9 mouse cellular contexts compared by ENCODE assay signal in genomic region chr6:119489765-119490164, GRCm38 (mm10). TPM values are rescaled to one million over a fixed set of nuclear protein-coding genes. Genes with fewer than 3 reads are reported as not detected.
A peak's percentile ranks its signal among the peaks of the same experiment; 100 is the strongest.
DNase-seq lines count a peak whose midpoint lies in the region; ATAC-seq and TF ChIP-seq lines count a peak whose summit lies in the region.
"Had no signal": no experiment of that assay in that cellular context is flagged by ENCODE, and none has a peak within 500 bp of the region (broad histone marks: within the 10 kb centered on the region; RNA-seq: fewer than 3 reads in every experiment).

No protein-coding gene starts in this region.

- H3K36me3 ChIP-seq in heart, embryonic 12.5 days, result peaks cover under 1% of the 10 kb centered on the region; the same call in 1 of the 2 replicates
- no peaks in the 10 kb centered on the region; the same call in 1 of the 2 replicates for H3K36me3 ChIP-seq in forebrain, embryonic 16.5 days (ENCODE audit: control insufficient read depth, insufficient read depth)
- H3K36me3 ChIP-seq in limb, embryonic 13.5 days, result 0 out of 2 replicates have a peak, but pooled peaks cover under 1% of the 10 kb centered on the region
- H3K36me3 ChIP-seq in neural tube, embryonic 14.5 days (ENCODE audit: control insufficient read depth, insufficient read depth, low read length), result no peaks in the 10 kb centered on the region

- no peak for DNase-seq in heart, adult 9 months (ENCODE audit: low spot score in 2 of 2)
- peak; percentile 64 to 67 for DNase-seq in B cell, adult 2 months
- no peak for DNase-seq in left cerebral cortex, adult 8-10 months (ENCODE audit: low spot score in 2 of 2)

- H3K9me3 ChIP-seq in heart, embryonic 12.5 days (replicated peaks), result no peaks in the 10 kb centered on the region
- no peaks in the 10 kb centered on the region for H3K9me3 ChIP-seq in forebrain, embryonic 16.5 days (ENCODE audit: control insufficient read depth, low read length)
- H3K9me3 ChIP-seq in limb, embryonic 13.5 days, result no peaks in the 10 kb centered on the region
- H3K9me3 ChIP-seq in neural tube, embryonic 14.5 days (ENCODE audit: control insufficient read depth, low read length), result no peaks in the 10 kb centered on the region

- H3K27me3 ChIP-seq in heart, embryonic 12.5 days (replicated peaks), result no peaks in the 10 kb centered on the region
- no peaks in the 10 kb centered on the region for H3K27me3 ChIP-seq in forebrain, embryonic 16.5 days (replicated peaks; ENCODE audit: control insufficient read depth, insufficient read depth, low read length)
- no peaks in the 10 kb centered on the region for H3K27me3 ChIP-seq in limb, embryonic 13.5 days
- H3K27me3 ChIP-seq in neural tube, embryonic 14.5 days (ENCODE audit: control insufficient read depth, insufficient read depth, low read length), result no peaks in the 10 kb centered on the region

- no peak for TF ChIP-seq POLR2A in bone marrow macrophage, adult 2 months (IDR thresholded peaks at IDR 0.05; ENCODE audit: borderline replicate concordance, low read depth, low read length)

- WGBS in heart, embryonic 12.5 days, result 11% methylated on average over 5 of the region's 5 CpGs
- WGBS in forebrain, embryonic 16.5 days, result 5% methylated on average over 5 of the region's 5 CpGs
- WGBS in limb, embryonic 13.5 days, result 10% methylated on average over 5 of the region's 5 CpGs
- 11% methylated on average over 5 of the region's 5 CpGs for WGBS in neural tube, embryonic 14.5 days

- peak; percentile 97 for TF ChIP-seq CTCF in bone marrow macrophage, adult 2 months (IDR thresholded peaks at IDR 0.05; ENCODE audit: low read depth, low read length)

- H3K9ac ChIP-seq in heart, embryonic 12.5 days, result no peak overlapping the region
- H3K9ac ChIP-seq in forebrain, embryonic 16.5 days (replicated peaks; ENCODE audit: low read depth, low read length), result no peak overlapping the region
- no peak overlapping the region for H3K9ac ChIP-seq in limb, embryonic 13.5 days
- H3K9ac ChIP-seq in neural tube, embryonic 14.5 days (replicated peaks; ENCODE audit: low read depth, low read length), result no peak overlapping the region

- peaks cover 23% of the 10 kb centered on the region for H3K4me1 ChIP-seq in heart, embryonic 12.5 days (replicated peaks)
- peaks cover 22% of the 10 kb centered on the region for H3K4me1 ChIP-seq in bone marrow macrophage, adult 2 months (ENCODE audit: control insufficient read depth, insufficient read depth, low read length)
- peaks cover 25% of the 10 kb centered on the region for H3K4me1 ChIP-seq in forebrain, embryonic 16.5 days (replicated peaks; ENCODE audit: control insufficient read depth, insufficient read depth, low read length)
- peaks cover 29% of the 10 kb centered on the region for H3K4me1 ChIP-seq in limb, embryonic 13.5 days
- peaks cover 4% of the 10 kb centered on the region; the same call in 1 of the 2 replicates for H3K4me1 ChIP-seq in neural tube, embryonic 14.5 days (ENCODE audit: control insufficient read depth, insufficient read depth, low read length)

- no peak overlapping the region for H3K27ac ChIP-seq in heart, embryonic 12.5 days (ENCODE audit: poor library complexity, severe bottlenecking)
- no peak overlapping the region for H3K27ac ChIP-seq in bone marrow macrophage, adult 2 months (ENCODE audit: insufficient read depth, low read depth, low read length)
- H3K27ac ChIP-seq in forebrain, embryonic 16.5 days (ENCODE audit: low read length), result no peak overlapping the region
- H3K27ac ChIP-seq in limb, embryonic 13.5 days, result no peak overlapping the region
- H3K27ac ChIP-seq in neural tube, embryonic 14.5 days (ENCODE audit: low read depth, low read length), result no peak overlapping the region
- H3K27ac ChIP-seq: macrophage had no signal

- no peak overlapping the region for H3K4me3 ChIP-seq in heart, embryonic 12.5 days
- H3K4me3 ChIP-seq in bone marrow macrophage, adult 2 months (ENCODE audit: insufficient read depth, low read length), result no peak overlapping the region
- no peak overlapping the region for H3K4me3 ChIP-seq in forebrain, embryonic 16.5 days (replicated peaks; ENCODE audit: low read length)
- no peak overlapping the region for H3K4me3 ChIP-seq in limb, embryonic 13.5 days
- H3K4me3 ChIP-seq in neural tube, embryonic 14.5 days (ENCODE audit: low read depth, low read length), result no peak overlapping the region

- peak overlapping the region; percentile 25; the same call in 1 of the 2 replicates for H3K4me2 ChIP-seq in heart, embryonic 12.5 days
- peak overlapping the region; percentile 4; the same call in 1 of the 2 replicates for H3K4me2 ChIP-seq in forebrain, embryonic 16.5 days (ENCODE audit: low read length)
- H3K4me2 ChIP-seq in limb, embryonic 13.5 days (replicated peaks), result peak overlapping the region; percentile 3; the same call in 1 of the 2 replicates
- H3K4me2 ChIP-seq in neural tube, embryonic 14.5 days (ENCODE audit: low read depth, low read length), result no peak overlapping the region

- ATAC-seq in heart, embryonic 12.5 days (ENCODE audit: insufficient number of reproducible peaks, low FRiP score), result no peak
- ATAC-seq in forebrain, embryonic 16.5 days, result peak; percentile 49
- ATAC-seq in limb, embryonic 13.5 days (ENCODE audit: low FRiP score, low read depth), result no peak
- ATAC-seq in neural tube, embryonic 14.5 days (ENCODE audit: low read depth), result peak; percentile 15; the same call in 1 of the 2 replicates

RNA-seq across cellular contexts. Expression of gene Fbxl14, which starts 10.3 kb away (rescaled TPM):
- polyA plus RNA-seq in heart, embryonic 12.5 days (2016; fragmentation: Nextera tagmentation; extraction: Ambion mirVana), result 4.0 and 4.1 TPM in 2 replicates
- 30.7 and 34.3 TPM in 2 replicates for polyA plus RNA-seq in bone marrow macrophage, adult 2 months (2012; ENCODE audit: insufficient read depth, insufficient read length, missing spikeins)
- 3.1 and 3.3 TPM in 2 replicates for polyA plus RNA-seq in forebrain, embryonic 16.5 days (2015; fragmentation: Nextera tagmentation; extraction: Ambion mirVana)
- 2.9 and 4.1 TPM in 2 replicates for polyA plus RNA-seq in limb, embryonic 13.5 days (2015; fragmentation: Nextera tagmentation; extraction: Ambion mirVana)
- polyA plus RNA-seq in neural tube, embryonic 14.5 days (2014; fragmentation: Nextera tagmentation; extraction: Ambion mirVana), result 3.5 and 3.8 TPM in 2 replicates
- 10 to 100 TPM; 31.1 to 35.0 (median 32.7) TPM for total RNA-seq in left cerebral cortex, adult 8-10 months (2022)

RNA-seq across cellular contexts. Expression of gene Wnt5b, which starts 54.4 kb away (rescaled TPM):
- polyA plus RNA-seq in heart, embryonic 12.5 days (2016; fragmentation: Nextera tagmentation; extraction: Ambion mirVana), result 8.9 and 9.2 TPM in 2 replicates
- not detected in 2 replicates for polyA plus RNA-seq in bone marrow macrophage, adult 2 months (2012; ENCODE audit: insufficient read depth, insufficient read length, missing spikeins)
- 2.2 and 3.3 TPM in 2 replicates for polyA plus RNA-seq in forebrain, embryonic 16.5 days (2015; fragmentation: Nextera tagmentation; extraction: Ambion mirVana)
- polyA plus RNA-seq in limb, embryonic 13.5 days (2015; fragmentation: Nextera tagmentation; extraction: Ambion mirVana), result 15.8 and 16.2 TPM in 2 replicates
- 2.6 and 5.2 TPM in 2 replicates for polyA plus RNA-seq in neural tube, embryonic 14.5 days (2014; fragmentation: Nextera tagmentation; extraction: Ambion mirVana)
- 1 to 10 TPM; 1.9 to 2.1 (median 2.0) TPM for total RNA-seq in left cerebral cortex, adult 8-10 months (2022)
- polyA plus RNA-seq: macrophage had no signal

Comparison
In these comparisons a context has a peak if more than half of its experiments do, and no peak if none do; other contexts are left out.
1. ATAC-seq: peak in forebrain, embryonic 16.5 days (single experiment) and neural tube, embryonic 14.5 days (single experiment); none in heart, embryonic 12.5 days (single experiment) and limb, embryonic 13.5 days (single experiment).
2. DNase-seq: peak in B cell, adult 2 months (2 of 2); none in heart, adult 9 months (0 of 2) and left cerebral cortex, adult 8-10 months (0 of 2).